Mouse (Mus musculus): ENCODE results near the gene Cntnap2. TPM values are rescaled to one million over a fixed set of nuclear protein-coding genes. Genes with fewer than 3 reads are reported as not detected.
A peak's percentile ranks its signal among the peaks of the same experiment; 100 is the strongest.

Cntnap2 gene
- polyA plus RNA-seq (2015; fragmentation: Nextera tagmentation; extraction: Ambion mirVana) = 0.89 and 1.7 TPM in 2 replicates

DNA sequence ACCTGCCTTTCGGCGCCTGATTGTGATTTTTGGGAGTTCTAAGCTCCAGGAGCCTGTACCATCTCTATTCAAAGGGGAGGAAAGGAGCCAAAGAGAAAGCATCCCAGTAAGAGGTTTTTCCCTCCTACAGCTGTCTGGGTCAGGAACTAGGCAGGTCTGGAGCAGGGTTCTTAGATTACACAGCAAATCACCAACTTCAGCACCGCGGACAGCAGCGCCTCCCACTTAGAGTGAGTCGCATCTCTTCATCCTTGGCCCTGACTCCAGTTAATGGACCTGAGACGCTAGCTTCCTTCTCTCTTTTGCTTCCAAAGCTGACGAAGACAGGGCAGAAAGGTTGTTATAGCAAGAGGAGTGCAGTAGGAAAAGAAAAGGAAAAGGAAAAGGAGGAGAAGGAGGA, at the start of gene Cntnap2:
TSS of gene Cntnap2 (plus strand) at position 267 of the 400 bp plus-strand sequence.
- no peaks in the 10 kb centered on the region for H3K4me1 ChIP-seq (ENCODE audit: control insufficient read depth, insufficient read depth, low read length)
- H3K9me3 ChIP-seq (ENCODE audit: control insufficient read depth, low read length) = no peaks in the 10 kb centered on the region
- H3K4me3 ChIP-seq (ENCODE audit: low read length) = no peak within 1 kb of the TSS
- H3K27ac ChIP-seq (ENCODE audit: low read length) = no peak within 1 kb of the TSS
- 10% methylated on average over 8 of the region's 8 CpGs for WGBS
- 0 out of 2 replicates have a peak, but pooled peaks cover 3% of the 10 kb centered on the region for H3K27me3 ChIP-seq (replicated peaks; ENCODE audit: control insufficient read depth, insufficient read depth, low read length)
- no peak within 1 kb of the TSS for H3K9ac ChIP-seq (ENCODE audit: low read depth, low read length)
- peak; percentile 65; the same call in 1 of the 2 replicates for ATAC-seq
- no peak within 1 kb of the TSS for H3K4me2 ChIP-seq (ENCODE audit: low read depth, low read length)
- no peaks in the 10 kb centered on the region for H3K36me3 ChIP-seq (ENCODE audit: control insufficient read depth, insufficient read depth, low read length)

DNA sequence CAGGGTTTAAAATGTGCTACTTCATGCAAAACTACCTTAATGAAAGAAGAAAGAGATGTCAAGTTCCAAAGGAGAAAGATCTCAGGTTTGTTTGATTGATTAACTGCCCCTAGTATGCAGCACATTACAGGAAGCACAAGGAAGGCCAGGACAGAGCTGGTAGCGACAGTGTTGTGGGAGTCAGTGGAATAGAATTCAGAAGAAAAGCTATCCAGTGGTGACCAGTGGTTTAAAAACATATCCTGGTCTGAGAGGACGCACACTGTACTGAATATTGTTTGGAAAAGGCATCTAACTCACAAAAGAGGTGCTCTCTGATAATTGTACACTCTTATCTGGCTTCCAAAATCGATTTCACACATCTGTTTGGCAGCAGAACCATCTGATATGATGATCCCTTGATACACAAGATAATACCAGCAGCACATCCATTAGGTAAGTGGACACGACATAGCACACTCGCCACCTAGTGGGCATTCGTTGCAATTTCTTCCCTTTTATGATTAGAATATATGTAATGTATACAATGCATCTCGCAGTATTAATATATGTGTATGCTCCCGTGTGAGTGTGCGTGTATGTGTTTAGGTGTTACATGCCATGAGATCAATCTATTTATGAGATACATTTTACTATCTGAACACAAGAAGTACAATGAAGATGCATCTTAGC, 33.0 kb upstream of the Cntnap2 start:
- Histone ChIP-seq H3K4me1 (ENCODE audit: control insufficient read depth, insufficient read depth, low read length) (no peaks in the 10 kb centered on the region), H3K9ac (ENCODE audit: low read depth, low read length) (no peak overlapping the region), H3K9me3 (ENCODE audit: control insufficient read depth, low read length) (no peaks in the 10 kb centered on the region), H3K27me3 (replicated peaks; ENCODE audit: control insufficient read depth, insufficient read depth, low read length) (no peaks in the 10 kb centered on the region), H3K36me3 (ENCODE audit: control insufficient read depth, insufficient read depth, low read length) (no peaks in the 10 kb centered on the region), H3K27ac (ENCODE audit: low read length) (no peak overlapping the region), H3K4me3 (ENCODE audit: low read length) (no peak overlapping the region), H3K4me2 (ENCODE audit: low read depth, low read length) (no peak overlapping the region)
- 21% methylated on average over 9 of the region's 9 CpGs for whole genome bisulfite sequencing
- 0 out of 2 replicates have a peak, but pooled peaks have one; percentile 55 for ATAC-seq

DNA sequence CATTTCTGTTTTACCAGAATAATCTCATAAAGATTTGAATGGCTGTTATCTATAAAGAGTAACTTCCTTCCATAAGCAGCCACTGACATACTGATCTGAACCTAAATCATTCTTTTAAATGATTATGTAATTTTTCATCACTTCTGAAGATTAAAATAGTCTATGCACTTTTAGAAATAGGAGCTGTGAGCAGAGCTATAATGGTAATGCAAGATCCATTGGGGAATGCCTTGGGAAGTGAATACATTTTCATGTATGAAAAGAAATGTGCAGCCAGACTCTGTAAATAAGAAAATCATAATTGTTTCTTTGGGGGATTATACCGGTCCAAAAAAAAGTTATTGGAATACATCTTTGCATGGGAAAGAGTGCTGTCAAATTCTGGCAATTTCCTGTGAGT, 19.7 kb upstream of the Cntnap2 start:
- no peaks in the 10 kb centered on the region for H3K36me3 ChIP-seq (ENCODE audit: control insufficient read depth, insufficient read depth, low read length)
- no peaks in the 10 kb centered on the region for H3K4me1 ChIP-seq (ENCODE audit: control insufficient read depth, insufficient read depth, low read length)
- no peak overlapping the region for H3K9ac ChIP-seq (ENCODE audit: low read depth, low read length)
- WGBS = 53% methylated on average over 1 of the region's 1 CpGs
- ATAC-seq = no peak
- no peak overlapping the region for H3K4me3 ChIP-seq (ENCODE audit: low read length)
- no peak overlapping the region for H3K27ac ChIP-seq (ENCODE audit: low read length)
- no peak overlapping the region for H3K4me2 ChIP-seq (ENCODE audit: low read depth, low read length)
- H3K27me3 ChIP-seq (replicated peaks; ENCODE audit: control insufficient read depth, insufficient read depth, low read length) = no peaks in the 10 kb centered on the region
- H3K9me3 ChIP-seq (ENCODE audit: control insufficient read depth, low read length) = no peaks in the 10 kb centered on the region

DNA sequence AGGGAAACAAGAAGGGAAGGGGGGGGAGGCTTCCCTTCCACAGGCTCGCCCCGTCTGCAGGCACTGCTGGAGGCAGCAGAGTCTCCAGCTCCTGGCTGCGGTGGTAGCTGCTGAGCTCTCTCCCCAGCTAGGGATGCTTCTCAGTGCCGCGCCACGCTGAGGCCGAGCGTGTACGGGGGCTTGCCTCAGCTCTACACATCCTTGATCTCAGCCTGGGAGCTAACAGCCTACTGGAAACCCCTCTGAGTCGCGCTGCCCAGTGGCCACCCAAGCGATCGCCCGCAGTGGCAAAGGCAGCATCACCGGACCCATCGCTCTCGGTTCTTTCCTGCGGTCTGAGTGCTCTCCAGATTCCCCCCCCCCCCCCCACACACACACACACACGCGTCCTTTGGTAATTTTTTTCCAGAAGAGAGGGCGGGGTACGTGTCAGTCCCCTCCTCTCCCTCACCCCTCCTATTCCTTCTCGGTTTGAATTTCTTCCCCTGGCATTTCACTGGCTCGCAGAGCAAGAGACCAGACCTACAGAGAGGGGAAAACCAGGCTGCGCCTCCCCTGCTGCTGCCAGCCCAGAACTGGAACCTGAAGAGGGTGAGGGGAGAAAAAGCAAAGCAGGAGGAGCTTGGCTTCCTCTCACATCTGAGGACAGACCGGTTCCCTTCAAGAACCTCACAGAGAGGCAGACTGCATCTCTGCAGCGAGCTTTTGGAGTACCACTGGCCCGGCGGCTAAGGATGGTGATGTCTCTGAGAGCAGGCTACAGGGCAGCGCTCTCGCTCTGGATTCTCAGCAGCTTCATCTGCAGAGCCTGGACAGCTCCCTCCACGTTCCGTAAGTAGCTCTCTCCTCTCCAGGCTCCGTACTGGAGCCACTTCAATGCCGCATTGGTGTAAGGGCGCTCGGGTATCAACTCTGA, 657 bp downstream of the Cntnap2 start:
- Histone ChIP-seq H3K27ac (ENCODE audit: low read length) (no peak overlapping the region), H3K4me1 (ENCODE audit: control insufficient read depth, insufficient read depth, low read length) (no peaks in the 10 kb centered on the region), H3K36me3 (ENCODE audit: control insufficient read depth, insufficient read depth, low read length) (no peaks in the 10 kb centered on the region), H3K9me3 (ENCODE audit: control insufficient read depth, low read length) (no peaks in the 10 kb centered on the region), H3K9ac (ENCODE audit: low read depth, low read length) (no peak overlapping the region), H3K4me3 (ENCODE audit: low read length) (no peak overlapping the region), H3K27me3 (replicated peaks; ENCODE audit: control insufficient read depth, insufficient read depth, low read length) (0 out of 2 replicates have a peak, but pooled peaks cover 3% of the 10 kb centered on the region), H3K4me2 (ENCODE audit: low read depth, low read length) (no peak overlapping the region)
- WGBS = 6% methylated on average over 35 of the region's 37 CpGs
- no peak for ATAC-seq

DNA sequence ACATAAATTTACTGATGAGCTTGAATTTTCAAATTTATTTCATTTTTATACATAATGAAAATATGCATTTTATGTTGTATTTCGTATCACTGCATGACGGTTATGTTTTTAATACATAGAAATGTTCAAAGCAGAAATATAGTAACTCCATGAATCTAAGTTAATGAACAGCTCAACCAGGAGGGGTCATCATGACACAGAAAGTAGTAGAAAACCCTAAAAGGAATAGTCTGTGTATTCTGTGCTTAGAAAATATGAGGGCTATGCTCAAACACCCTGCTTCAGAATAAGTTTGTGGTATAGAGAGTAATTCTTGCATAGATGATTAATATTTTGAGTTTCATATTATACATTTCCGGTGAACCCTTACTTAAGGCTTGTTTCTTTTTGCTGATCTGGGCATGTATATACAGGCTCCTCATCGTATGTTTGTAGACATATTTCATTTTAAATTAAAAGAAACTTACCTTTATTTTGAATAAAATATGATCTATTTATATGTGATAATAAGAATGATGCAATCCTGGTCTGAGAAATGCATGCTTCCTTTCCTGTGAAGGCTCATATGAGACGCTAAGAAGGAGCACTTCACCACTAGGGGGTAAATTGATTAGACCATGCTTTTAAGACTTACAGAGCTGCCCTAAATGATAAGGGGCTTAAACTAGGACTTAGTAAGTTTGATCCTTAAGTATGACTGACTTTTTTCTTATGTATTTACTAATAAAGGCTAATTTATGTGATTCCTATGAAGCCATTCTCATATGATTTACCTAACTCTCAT, 3.2 kb downstream of the Cntnap2 start:
- Histone ChIP-seq H3K9ac (ENCODE audit: low read depth, low read length) (no peak overlapping the region), H3K4me3 (ENCODE audit: low read length) (no peak overlapping the region), H3K4me1 (ENCODE audit: control insufficient read depth, insufficient read depth, low read length) (no peaks in the 10 kb centered on the region), H3K36me3 (ENCODE audit: control insufficient read depth, insufficient read depth, low read length) (no peaks in the 10 kb centered on the region), H3K9me3 (ENCODE audit: control insufficient read depth, low read length) (no peaks in the 10 kb centered on the region), H3K4me2 (ENCODE audit: low read depth, low read length) (no peak overlapping the region), H3K27me3 (replicated peaks; ENCODE audit: control insufficient read depth, insufficient read depth, low read length) (0 out of 2 replicates have a peak, but pooled peaks cover 3% of the 10 kb centered on the region), H3K27ac (ENCODE audit: low read length) (no peak overlapping the region)
- WGBS = 71% methylated on average over 5 of the region's 5 CpGs
- ATAC-seq = no peak

DNA sequence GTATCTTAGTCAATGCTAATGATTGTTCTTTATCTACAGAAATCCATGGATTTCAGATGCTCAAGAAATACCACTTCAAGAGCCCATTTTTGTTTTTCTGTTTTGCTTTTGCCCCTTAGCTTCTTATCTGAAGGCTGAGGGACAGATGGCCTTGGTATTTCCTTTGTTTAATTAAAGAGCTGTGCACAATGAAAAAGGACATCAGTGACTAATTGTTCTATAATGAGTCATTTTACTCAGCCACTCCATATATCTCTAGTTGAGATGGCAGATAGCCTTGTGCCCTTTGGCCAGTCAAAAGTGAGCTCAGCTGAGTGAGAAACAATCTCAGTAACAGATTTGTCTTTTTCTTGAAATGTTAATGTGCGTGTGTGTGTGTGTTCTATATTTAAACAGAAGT, 29.1 kb downstream of the Cntnap2 start:
- no peaks in the 10 kb centered on the region for H3K27me3 ChIP-seq (replicated peaks; ENCODE audit: control insufficient read depth, insufficient read depth, low read length)
- no peak overlapping the region for H3K27ac ChIP-seq (ENCODE audit: low read length)
- no peak overlapping the region for H3K4me2 ChIP-seq (ENCODE audit: low read depth, low read length)
- ATAC-seq = no peak
- no peaks in the 10 kb centered on the region for H3K36me3 ChIP-seq (ENCODE audit: control insufficient read depth, insufficient read depth, low read length)
- H3K9ac ChIP-seq (ENCODE audit: low read depth, low read length) = no peak overlapping the region
- H3K9me3 ChIP-seq (ENCODE audit: control insufficient read depth, low read length) = no peaks in the 10 kb centered on the region
- H3K4me3 ChIP-seq (ENCODE audit: low read length) = no peak overlapping the region
- 67% methylated on average over 1 of the region's 1 CpGs for WGBS
- no peaks in the 10 kb centered on the region for H3K4me1 ChIP-seq (ENCODE audit: control insufficient read depth, insufficient read depth, low read length)

DNA sequence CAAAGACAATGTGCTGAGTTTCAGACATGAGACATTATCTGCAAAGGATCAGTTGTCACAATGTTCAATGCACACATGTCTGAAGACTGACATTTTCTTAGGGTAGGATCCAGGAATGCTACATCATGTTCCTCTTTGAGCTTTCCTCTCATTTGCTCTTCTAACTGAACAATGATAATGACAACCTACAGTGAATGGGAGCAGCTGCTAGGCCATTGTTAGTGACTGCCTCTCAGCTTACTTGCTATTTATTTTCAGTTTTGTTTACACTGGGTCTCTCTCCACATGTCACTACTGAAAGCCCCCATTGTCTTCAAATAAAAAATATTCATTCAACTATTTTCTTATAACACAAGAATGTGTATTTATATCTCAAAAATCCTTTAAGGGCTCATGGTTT, 54.5 kb downstream of the Cntnap2 start:
- ATAC-seq = no peak
- Histone ChIP-seq H3K4me1 (ENCODE audit: control insufficient read depth, insufficient read depth, low read length) (no peaks in the 10 kb centered on the region), H3K4me3 (ENCODE audit: low read length) (no peak overlapping the region), H3K27me3 (replicated peaks; ENCODE audit: control insufficient read depth, insufficient read depth, low read length) (no peaks in the 10 kb centered on the region), H3K9ac (ENCODE audit: low read depth, low read length) (no peak overlapping the region), H3K9me3 (ENCODE audit: control insufficient read depth, low read length) (no peaks in the 10 kb centered on the region), H3K4me2 (ENCODE audit: low read depth, low read length) (no peak overlapping the region), H3K27ac (ENCODE audit: low read length) (no peak overlapping the region), H3K36me3 (ENCODE audit: control insufficient read depth, insufficient read depth, low read length) (no peaks in the 10 kb centered on the region)

DNA sequence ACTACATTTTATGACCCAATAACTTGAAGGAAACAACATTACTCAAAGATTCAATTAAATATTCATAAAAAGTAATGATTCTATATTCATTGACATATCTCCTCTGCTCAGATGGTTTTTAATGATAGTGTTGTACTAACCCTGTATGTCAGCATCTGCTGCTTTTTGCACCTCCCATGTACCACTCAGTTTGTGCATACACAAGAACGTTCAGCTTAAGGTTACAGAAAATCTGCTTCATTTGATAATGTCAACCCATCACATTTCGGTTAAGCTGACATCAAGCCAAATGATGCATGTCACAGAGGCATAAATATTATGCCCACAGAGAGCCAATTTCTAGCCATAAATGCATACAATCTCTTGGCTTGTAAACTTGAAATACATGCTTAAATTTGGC, 85.7 kb downstream of the Cntnap2 start:
- no peak overlapping the region for H3K27ac ChIP-seq (ENCODE audit: low read length)
- WGBS = 76% methylated on average over 2 of the region's 2 CpGs

DNA sequence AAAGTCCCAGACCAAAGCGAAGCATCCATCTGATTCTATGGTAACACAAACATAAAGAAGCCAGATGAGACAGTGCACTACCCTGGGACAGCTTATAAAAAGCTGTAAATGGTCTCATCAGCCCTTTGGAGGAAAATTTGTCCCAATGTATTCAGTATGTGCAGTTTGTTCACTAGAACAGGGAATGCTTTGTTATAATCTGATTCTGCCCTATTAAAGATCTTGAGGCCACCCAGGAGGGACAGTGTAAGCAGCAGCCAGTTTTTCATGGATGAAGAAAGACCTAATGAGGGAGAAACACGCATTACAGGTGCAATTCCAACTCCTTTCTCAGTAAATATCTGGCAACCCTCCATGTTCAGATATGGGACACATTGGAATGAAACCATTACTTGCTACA, 145.9 kb downstream of the Cntnap2 start:
- WGBS = 69% methylated on average over 2 of the region's 2 CpGs
- ATAC-seq = no peak
- no peaks in the 10 kb centered on the region for H3K27me3 ChIP-seq (replicated peaks; ENCODE audit: control insufficient read depth, insufficient read depth, low read length)

More for the DNA sequence above, 85.7 kb downstream of the Cntnap2 start:
- no peak overlapping the region for H3K4me2 ChIP-seq (ENCODE audit: low read depth, low read length)
- no peaks in the 10 kb centered on the region for H3K27me3 ChIP-seq (replicated peaks; ENCODE audit: control insufficient read depth, insufficient read depth, low read length)
- H3K9ac ChIP-seq (ENCODE audit: low read depth, low read length) = no peak overlapping the region
- H3K4me3 ChIP-seq (ENCODE audit: low read length) = no peak overlapping the region
- ATAC-seq = no peak
- H3K36me3 ChIP-seq (ENCODE audit: control insufficient read depth, insufficient read depth, low read length) = no peaks in the 10 kb centered on the region
- H3K9me3 ChIP-seq (ENCODE audit: control insufficient read depth, low read length) = no peaks in the 10 kb centered on the region
- no peaks in the 10 kb centered on the region for H3K4me1 ChIP-seq (ENCODE audit: control insufficient read depth, insufficient read depth, low read length)

More for the DNA sequence above, 145.9 kb downstream of the Cntnap2 start:
- Histone ChIP-seq H3K4me1 (ENCODE audit: control insufficient read depth, insufficient read depth, low read length) (no peaks in the 10 kb centered on the region), H3K27ac (ENCODE audit: low read length) (no peak overlapping the region), H3K9ac (ENCODE audit: low read depth, low read length) (no peak overlapping the region), H3K9me3 (ENCODE audit: control insufficient read depth, low read length) (no peaks in the 10 kb centered on the region), H3K36me3 (ENCODE audit: control insufficient read depth, insufficient read depth, low read length) (no peaks in the 10 kb centered on the region), H3K4me3 (ENCODE audit: low read length) (no peak overlapping the region), H3K4me2 (ENCODE audit: low read depth, low read length) (no peak overlapping the region)

All from intestine, embryonic 16.5 days (tissue).